Mouse (Mus musculus): ENCODE results near the gene Atf6. TPM values are rescaled to one million over a fixed set of nuclear protein-coding genes. Genes with fewer than 3 reads are reported as not detected.

The Atf6 gene
- polyA plus RNA-seq, 1 experiment from 2014 or later, result 6.1 TPM

DNA sequence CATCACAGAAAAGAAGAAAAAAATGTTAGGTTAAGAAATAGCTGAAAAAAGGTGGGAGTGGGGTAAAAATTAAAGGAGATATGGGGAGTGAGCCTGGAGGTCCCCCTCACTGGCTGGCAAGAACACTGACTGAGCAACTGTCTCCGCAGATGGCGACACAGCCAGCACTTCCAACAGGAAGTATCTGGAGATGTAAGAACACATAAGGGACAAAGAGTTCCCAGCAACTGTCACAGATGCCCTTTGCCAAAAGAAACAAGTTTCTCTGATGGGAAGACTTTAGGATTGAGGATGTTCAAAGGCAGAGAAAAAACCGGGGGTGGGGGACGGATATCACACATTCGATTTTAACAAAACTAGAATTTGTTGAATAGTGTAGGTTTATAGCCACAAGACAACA lies 146.0 kb downstream of the Atf6 start:
- no peak for ATAC-seq (ENCODE audit: low read depth)
- Histone ChIP-seq H3K4me3 (replicated peaks) (no peak overlapping the region), H3K4me1 (replicated peaks) (0 out of 2 replicates have a peak, but pooled peaks cover 3% of the 10 kb centered on the region), H3K27me3 (no peaks in the 10 kb centered on the region), H3K27ac (no peak overlapping the region), H3K4me2 (no peak overlapping the region), H3K36me3 (no peaks in the 10 kb centered on the region), H3K9ac (no peak overlapping the region), H3K9me3 (replicated peaks) (no peaks in the 10 kb centered on the region)
- WGBS (ENCODE audit: insufficient replicate concordance), result 79% methylated on average over 5 of the region's 5 CpGs
- no peak for DNase-seq

DNA sequence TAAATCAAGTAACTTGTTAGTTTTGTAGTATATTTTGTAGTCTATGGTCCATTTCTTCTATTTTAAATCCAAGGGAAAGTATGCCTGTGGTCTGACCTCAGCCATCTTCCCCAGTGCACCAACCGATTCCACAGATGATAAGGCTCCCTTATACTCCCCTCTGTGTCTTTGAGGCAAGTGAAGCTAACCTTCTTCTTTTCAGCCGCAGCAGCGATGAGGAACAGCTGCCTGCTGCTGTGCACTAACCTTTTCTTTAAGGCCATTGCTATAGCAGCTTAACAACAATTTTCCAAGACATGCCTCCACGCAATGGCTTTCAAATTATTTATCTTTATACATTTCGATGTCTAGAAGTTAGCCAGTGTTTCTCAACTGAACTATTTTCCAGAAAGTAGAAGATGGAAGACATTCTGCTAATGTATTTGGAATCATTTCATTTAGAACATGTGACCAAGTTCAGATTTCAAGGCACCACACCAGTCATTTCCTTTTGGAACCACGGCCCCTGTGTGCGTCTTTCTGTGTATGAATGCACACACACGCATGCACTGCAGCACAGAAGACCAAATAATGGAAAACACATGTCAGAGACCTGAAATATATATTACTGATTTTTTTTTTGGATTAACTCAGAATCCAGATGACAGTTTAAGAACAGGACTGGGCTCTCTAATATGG lies 149.3 kb downstream of the Atf6 start:
- 60% methylated on average over 8 of the region's 8 CpGs for whole genome bisulfite sequencing (ENCODE audit: insufficient replicate concordance)
- Histone ChIP-seq H3K4me1 (replicated peaks) (no peaks in the 10 kb centered on the region), H3K4me3 (replicated peaks) (no peak overlapping the region), H3K9ac (no peak overlapping the region), H3K27me3 (no peaks in the 10 kb centered on the region), H3K9me3 (replicated peaks) (no peaks in the 10 kb centered on the region), H3K4me2 (no peak overlapping the region), H3K36me3 (no peaks in the 10 kb centered on the region), H3K27ac (no peak overlapping the region)
- DNase-seq, result no peak
- no peak for ATAC-seq (ENCODE audit: low read depth)

DNA sequence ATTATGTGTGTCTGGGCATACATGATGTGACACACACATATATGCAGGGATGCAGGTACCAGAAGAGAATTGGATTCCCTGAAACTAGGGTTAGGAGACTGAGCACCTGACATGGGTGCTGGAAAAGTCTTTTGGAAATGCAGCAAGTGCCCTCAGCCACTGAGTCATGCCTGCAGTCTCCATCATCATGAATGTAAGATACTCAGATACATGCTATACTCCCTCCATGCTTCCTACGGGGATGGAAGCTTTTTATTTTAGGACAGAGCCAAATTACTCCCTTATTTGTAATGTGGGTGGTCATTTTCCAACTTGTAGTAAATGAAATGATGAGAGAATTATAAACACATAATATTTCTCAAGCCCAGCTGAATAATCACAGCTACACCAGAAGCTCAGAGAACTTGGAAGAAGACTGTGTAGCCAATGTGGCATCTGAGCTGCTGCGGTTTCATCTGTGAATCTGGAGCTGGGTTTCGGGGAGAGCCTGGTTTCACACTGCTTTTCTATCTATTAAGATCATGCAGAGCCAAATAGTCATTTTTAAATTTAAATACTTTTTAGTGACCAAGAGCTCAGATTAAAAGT lies 150.2 kb downstream of the Atf6 start:
- no peaks in the 10 kb centered on the region for H3K36me3 ChIP-seq
- no peaks in the 10 kb centered on the region for H3K4me1 ChIP-seq (replicated peaks)
- H3K27ac ChIP-seq, result no peak overlapping the region
- H3K4me3 ChIP-seq (replicated peaks), result no peak overlapping the region
- no peak for ATAC-seq (ENCODE audit: low read depth)
- no peak overlapping the region for H3K9ac ChIP-seq
- DNase-seq, result no peak
- WGBS (ENCODE audit: insufficient replicate concordance), result 81% methylated on average over 3 of the region's 3 CpGs
- H3K27me3 ChIP-seq, result no peaks in the 10 kb centered on the region
- no peak overlapping the region for H3K4me2 ChIP-seq
- H3K9me3 ChIP-seq (replicated peaks), result no peaks in the 10 kb centered on the region

DNA sequence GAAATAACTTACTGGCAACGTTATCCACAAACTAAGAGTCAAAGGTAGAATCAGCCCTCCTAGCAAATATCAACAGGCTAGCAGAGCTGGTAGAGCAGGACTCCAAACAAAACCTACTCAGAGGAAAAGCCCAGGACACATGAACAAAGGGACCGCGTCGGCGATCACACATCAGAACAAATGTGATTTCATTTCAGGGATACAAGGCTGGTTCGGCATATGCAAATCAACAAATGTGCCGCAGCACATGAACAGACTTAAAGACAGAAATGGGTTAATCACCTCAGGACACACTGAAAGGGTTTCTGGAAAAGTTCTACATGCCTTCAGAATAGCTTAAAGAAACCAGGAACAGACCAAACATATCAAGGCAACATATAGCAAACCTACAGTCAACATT lies 155.8 kb downstream of the Atf6 start:
- H3K36me3 ChIP-seq, result peaks cover 14% of the 10 kb centered on the region
- DNase-seq, result no peak
- no peak overlapping the region for H3K9ac ChIP-seq

DNA sequence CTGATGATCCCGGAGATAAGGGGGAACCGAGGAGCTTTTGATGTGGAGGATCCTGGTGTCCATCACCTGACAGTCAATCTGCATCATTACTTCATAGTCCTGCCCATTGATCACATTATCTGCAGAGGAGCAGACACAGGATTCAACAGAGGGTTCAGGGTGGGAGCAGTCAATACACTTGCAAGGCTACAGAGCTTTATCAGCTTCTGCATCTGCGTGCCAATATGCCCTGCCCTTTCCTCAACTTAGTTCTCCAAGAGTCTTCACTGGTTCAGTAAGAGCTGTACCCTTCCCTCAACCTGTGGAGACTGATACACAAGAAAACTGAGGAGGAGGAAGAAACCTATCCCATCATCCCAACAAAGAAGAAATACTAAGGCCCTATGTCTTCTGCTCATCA lies 157.6 kb downstream of the Atf6 start:
- DNase-seq (no peak), ATAC-seq (ENCODE audit: low read depth) (peak; percentile 54)
- peaks cover 10% of the 10 kb centered on the region for H3K4me1 ChIP-seq (replicated peaks)
- H3K4me3 ChIP-seq (replicated peaks), result no peak overlapping the region
- peaks cover 14% of the 10 kb centered on the region for H3K36me3 ChIP-seq
- H3K9ac ChIP-seq, result no peak overlapping the region
- H3K9me3 ChIP-seq (replicated peaks), result no peaks in the 10 kb centered on the region
- 31% methylated on average over 3 of the region's 3 CpGs for WGBS (ENCODE audit: insufficient replicate concordance)
- no peak overlapping the region for H3K27ac ChIP-seq
- no peak overlapping the region for H3K4me2 ChIP-seq
- no peaks in the 10 kb centered on the region for H3K27me3 ChIP-seq

More for the DNA sequence above, 155.8 kb downstream of the Atf6 start:
- Histone ChIP-seq H3K27ac (no peak overlapping the region), H3K9me3 (replicated peaks) (no peaks in the 10 kb centered on the region), H3K4me2 (no peak overlapping the region), H3K4me3 (replicated peaks) (no peak overlapping the region), H3K4me1 (replicated peaks) (peaks cover 10% of the 10 kb centered on the region), H3K27me3 (no peaks in the 10 kb centered on the region)
- WGBS (ENCODE audit: insufficient replicate concordance), result 85% methylated on average over 7 of the region's 7 CpGs
- no peak for ATAC-seq (ENCODE audit: low read depth)

DNA sequence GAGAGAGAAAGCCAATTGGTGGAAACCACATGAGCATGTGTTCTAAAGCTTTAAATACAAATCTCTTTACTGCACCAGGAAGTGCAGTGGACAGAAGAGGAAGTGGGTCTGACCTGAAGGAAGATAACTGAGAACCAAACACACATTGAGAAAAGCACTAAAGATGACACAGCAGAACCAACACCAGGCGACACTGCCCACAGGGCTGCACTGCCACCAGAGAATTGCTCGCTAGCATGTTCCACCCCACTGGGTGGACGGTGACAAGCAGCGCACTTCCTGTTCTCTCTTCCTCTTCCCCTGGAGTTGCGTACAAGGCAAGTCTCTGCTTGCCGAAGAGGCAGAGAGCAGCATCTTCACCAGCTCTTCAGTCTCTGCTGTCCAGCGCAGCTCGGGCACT lies 158.1 kb downstream of the Atf6 start:
- H3K4me3 ChIP-seq (replicated peaks), result no peak overlapping the region
- H3K36me3 ChIP-seq, result peaks cover 14% of the 10 kb centered on the region
- no peaks in the 10 kb centered on the region for H3K27me3 ChIP-seq
- peak; percentile 71 for ATAC-seq (ENCODE audit: low read depth)
- no peak overlapping the region for H3K27ac ChIP-seq
- H3K9ac ChIP-seq, result no peak overlapping the region
- H3K9me3 ChIP-seq (replicated peaks), result no peaks in the 10 kb centered on the region
- DNase-seq, result peak; percentile 23
- H3K4me1 ChIP-seq (replicated peaks), result peaks cover 10% of the 10 kb centered on the region
- no peak overlapping the region for H3K4me2 ChIP-seq
- 31% methylated on average over 8 of the region's 8 CpGs for WGBS (ENCODE audit: insufficient replicate concordance)

DNA sequence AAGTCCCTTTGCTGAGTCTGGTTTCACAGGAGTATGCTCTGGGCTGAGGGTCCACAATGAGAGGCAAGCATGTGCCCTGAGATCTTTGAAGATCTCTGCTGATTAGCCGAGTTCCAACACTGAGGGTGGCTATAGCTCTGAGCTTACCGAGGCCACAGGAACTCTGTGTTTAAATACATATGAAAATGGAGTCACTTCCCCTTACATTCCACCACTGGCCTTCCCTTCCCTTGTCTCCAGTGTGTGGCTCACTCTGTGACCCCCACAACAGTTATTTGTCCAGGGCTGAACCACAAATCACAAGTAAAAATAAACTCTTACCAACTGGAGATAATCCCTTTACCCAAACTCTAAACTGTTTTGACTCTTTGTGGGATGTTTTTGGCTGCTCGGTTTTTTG lies 158.5 kb downstream of the Atf6 start:
- no peak overlapping the region for H3K27ac ChIP-seq
- ATAC-seq (ENCODE audit: low read depth), result no peak

DNA sequence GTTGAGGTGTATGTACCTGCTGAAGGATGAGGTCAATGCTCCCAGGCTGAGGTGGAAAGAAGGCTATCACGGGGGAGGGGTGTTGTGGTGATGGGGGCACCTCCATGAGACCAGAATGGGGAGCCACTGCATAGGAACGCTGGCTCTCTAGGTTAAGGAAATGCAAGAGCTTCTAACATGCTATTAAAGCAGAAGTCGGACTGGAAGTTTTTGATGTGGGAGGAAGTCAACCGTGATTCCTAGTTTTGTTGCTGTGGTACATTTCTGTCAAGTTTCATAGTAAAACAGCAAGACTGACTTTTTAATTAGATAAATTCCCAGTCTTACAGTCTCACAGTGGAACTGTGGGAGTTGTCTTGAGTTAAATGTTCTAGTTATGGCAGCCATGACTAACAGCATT lies 161.5 kb downstream of the Atf6 start:
- DNase-seq, result no peak
- no peak for ATAC-seq (ENCODE audit: low read depth)
- H3K9me3 ChIP-seq (replicated peaks), result no peaks in the 10 kb centered on the region
- H3K4me3 ChIP-seq (replicated peaks), result no peak overlapping the region
- peaks cover 10% of the 10 kb centered on the region for H3K4me1 ChIP-seq (replicated peaks)
- WGBS (ENCODE audit: insufficient replicate concordance), result 59% methylated on average over 4 of the region's 4 CpGs
- peaks cover 14% of the 10 kb centered on the region for H3K36me3 ChIP-seq
- no peak overlapping the region for H3K27ac ChIP-seq
- no peaks in the 10 kb centered on the region for H3K27me3 ChIP-seq
- H3K4me2 ChIP-seq, result no peak overlapping the region
- no peak overlapping the region for H3K9ac ChIP-seq

More for the DNA sequence above, 158.5 kb downstream of the Atf6 start:
- WGBS (ENCODE audit: insufficient replicate concordance), result 29% methylated on average over 3 of the region's 3 CpGs
- Histone ChIP-seq H3K9ac (no peak overlapping the region), H3K27me3 (no peaks in the 10 kb centered on the region), H3K4me2 (no peak overlapping the region), H3K4me3 (replicated peaks) (no peak overlapping the region), H3K9me3 (replicated peaks) (no peaks in the 10 kb centered on the region), H3K4me1 (replicated peaks) (peaks cover 10% of the 10 kb centered on the region), H3K36me3 (peaks cover 14% of the 10 kb centered on the region)
- DNase-seq, result no peak

DNA sequence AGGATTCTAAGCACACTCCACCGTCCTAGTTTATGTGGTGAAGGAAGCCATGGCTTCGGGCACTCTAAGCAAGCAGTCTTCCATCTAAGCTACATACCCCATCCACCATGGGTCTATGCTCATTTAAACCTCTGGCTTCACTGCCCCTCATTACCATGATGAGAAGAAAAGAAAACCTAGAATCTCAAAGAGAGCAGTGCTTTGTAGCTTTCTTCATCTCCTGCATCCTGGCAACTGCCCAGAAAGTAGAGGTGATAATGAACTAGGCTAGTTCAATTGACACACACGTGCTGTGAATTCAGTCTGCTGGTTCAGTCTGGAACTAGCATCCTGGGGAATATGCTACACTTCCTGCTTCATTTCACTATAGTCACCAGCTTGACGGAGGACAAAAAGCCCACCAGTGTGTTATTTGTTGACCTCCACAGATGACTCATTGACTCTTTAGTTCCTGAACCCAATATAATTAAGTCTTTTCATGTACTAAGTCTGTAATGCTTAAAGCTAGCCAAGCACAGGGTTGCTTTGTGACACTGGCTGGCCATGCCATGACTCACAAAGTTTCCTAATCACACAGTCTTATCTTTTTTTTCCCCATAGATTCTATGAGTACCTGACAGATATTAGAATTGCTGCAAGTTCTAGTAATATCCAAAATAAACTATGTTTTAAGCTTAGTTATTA lies 162.5 kb downstream of the Atf6 start:
- no peak for DNase-seq
- Histone ChIP-seq H3K4me2 (no peak overlapping the region), H3K27ac (no peak overlapping the region), H3K27me3 (no peaks in the 10 kb centered on the region), H3K4me1 (replicated peaks) (peaks cover 6% of the 10 kb centered on the region), H3K9me3 (replicated peaks) (no peaks in the 10 kb centered on the region), H3K9ac (no peak overlapping the region), H3K36me3 (peaks cover 14% of the 10 kb centered on the region), H3K4me3 (replicated peaks) (no peak overlapping the region)
- ATAC-seq (ENCODE audit: low read depth), result no peak
- WGBS (ENCODE audit: insufficient replicate concordance), result 73% methylated on average over 4 of the region's 4 CpGs

DNA sequence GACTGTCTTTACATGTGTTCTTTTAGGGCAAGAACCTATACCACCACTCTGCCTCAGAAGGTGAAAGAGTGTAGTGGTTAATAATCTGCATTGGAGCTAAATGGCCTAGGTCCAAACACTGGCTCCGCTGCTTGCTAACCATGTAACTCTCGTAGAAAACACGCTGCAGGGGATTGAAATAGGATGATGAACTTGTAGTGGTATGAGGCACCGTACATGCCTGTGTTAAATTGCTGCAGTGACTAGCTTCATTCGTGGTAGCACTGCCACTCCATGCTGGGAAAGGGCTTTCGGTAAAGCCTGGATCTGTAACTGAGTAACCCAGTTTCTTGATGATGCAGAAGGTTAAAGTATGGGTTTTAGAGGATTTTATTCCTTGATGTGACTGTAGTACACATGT lies 163.5 kb downstream of the Atf6 start:
- no peaks in the 10 kb centered on the region for H3K9me3 ChIP-seq (replicated peaks)
- H3K4me1 ChIP-seq (replicated peaks), result no peaks in the 10 kb centered on the region
- peaks cover 10% of the 10 kb centered on the region for H3K36me3 ChIP-seq
- H3K9ac ChIP-seq, result no peak overlapping the region
- ATAC-seq (ENCODE audit: low read depth) (no peak), DNase-seq (no peak)
- H3K27ac ChIP-seq, result no peak overlapping the region
- H3K27me3 ChIP-seq, result no peaks in the 10 kb centered on the region
- WGBS (ENCODE audit: insufficient replicate concordance), result 79% methylated on average over 6 of the region's 6 CpGs
- no peak overlapping the region for H3K4me2 ChIP-seq
- no peak overlapping the region for H3K4me3 ChIP-seq (replicated peaks)

DNA sequence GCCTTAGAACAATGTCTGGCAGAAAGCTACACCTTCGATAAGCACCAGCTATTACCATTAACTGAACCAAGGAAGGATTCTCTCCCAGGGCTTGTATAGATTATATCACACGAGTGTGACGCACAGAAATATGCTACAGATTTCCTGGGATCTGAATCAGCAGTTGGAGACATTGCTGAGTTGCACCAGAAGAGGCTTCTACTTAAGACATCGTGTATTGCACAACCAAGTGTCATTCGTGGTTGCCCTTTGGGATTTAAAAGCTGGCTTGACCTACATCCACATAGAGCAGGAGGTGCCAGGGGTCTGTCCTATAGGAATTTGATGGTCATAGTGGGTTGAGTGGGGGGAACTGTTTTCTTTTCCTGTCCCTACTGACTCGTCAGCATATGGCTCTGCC lies 164.6 kb downstream of the Atf6 start:
- Histone ChIP-seq H3K9me3 (replicated peaks) (no peaks in the 10 kb centered on the region), H3K4me3 (replicated peaks) (no peak overlapping the region), H3K9ac (no peak overlapping the region), H3K36me3 (peaks cover 5% of the 10 kb centered on the region), H3K4me1 (replicated peaks) (no peaks in the 10 kb centered on the region), H3K27me3 (no peaks in the 10 kb centered on the region), H3K27ac (no peak overlapping the region), H3K4me2 (no peak overlapping the region)
- WGBS (ENCODE audit: insufficient replicate concordance), result 61% methylated on average over 6 of the region's 6 CpGs
- DNase-seq, result no peak
- ATAC-seq (ENCODE audit: low read depth), result no peak

DNA sequence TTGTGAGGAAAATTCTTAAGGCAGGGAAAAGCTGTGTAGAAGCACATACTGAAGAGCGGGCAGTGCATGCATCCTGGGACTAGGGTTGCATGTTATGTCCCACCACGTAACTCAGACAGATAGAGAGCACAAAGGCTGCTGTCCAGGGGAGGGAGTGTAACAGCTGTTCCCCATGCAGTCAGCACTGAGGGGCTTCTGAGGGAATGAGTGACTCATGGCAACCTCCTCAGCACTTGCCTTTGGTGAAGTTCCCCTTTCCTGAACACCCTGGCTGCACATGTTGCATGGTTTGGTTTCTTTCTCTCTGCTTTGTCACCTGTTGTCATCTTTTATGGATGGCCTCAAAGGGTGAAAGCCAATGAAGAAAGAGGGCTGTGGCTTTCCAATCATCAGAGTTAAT lies 165.3 kb downstream of the Atf6 start:
- 59% methylated on average over 2 of the region's 2 CpGs for WGBS (ENCODE audit: insufficient replicate concordance)
- Histone ChIP-seq H3K4me1 (replicated peaks) (no peaks in the 10 kb centered on the region), H3K27ac (no peak overlapping the region), H3K27me3 (no peaks in the 10 kb centered on the region), H3K9me3 (replicated peaks) (no peaks in the 10 kb centered on the region), H3K9ac (no peak overlapping the region), H3K4me2 (no peak overlapping the region), H3K4me3 (replicated peaks) (no peak overlapping the region), H3K36me3 (no peaks in the 10 kb centered on the region)
- no peak for DNase-seq
- no peak for ATAC-seq (ENCODE audit: low read depth)
